In the genomic region with DNA sequence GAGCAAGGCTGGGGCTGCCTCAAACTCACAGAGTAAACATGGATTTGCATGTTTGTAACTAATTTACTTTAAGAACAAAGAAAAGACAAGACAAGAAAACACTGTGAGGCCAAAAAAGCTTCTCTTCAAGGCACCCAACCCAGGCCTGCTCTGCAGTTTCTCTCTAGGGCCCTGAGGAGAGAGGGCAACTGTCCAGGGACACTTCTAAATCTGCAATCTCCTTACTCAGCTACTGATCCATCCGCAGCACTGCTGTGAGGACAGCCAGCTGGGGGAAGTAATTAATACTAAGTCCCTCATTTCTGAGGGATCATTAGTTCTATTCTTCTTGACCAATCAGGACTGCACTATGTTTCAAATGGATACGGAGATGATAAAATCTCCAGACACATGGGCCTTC, we compare ENCODE assay signal across 12 mouse cellular contexts.
"Had no signal": no experiment of that assay in that cellular context is flagged by ENCODE, and none has a peak within 500 bp of the region (broad histone marks: within the 10 kb centered on the region; RNA-seq: fewer than 3 reads in every experiment).

No protein-coding gene starts in this region.

- H3K27me3 ChIP-seq: liver, embryonic 15.5 days; lung, embryonic 15.5 days; neural tube, embryonic 15.5 days had no signal

- H3K27ac ChIP-seq: left cerebral cortex, adult 2 months; limb, embryonic 10.5 days; liver, embryonic 15.5 days; lung, embryonic 15.5 days; neural tube, embryonic 15.5 days had no signal

- H3K4me3 ChIP-seq: left cerebral cortex, adult 2 months; limb, embryonic 10.5 days; liver, embryonic 15.5 days; lung, embryonic 15.5 days; myocyte; neural tube, embryonic 15.5 days had no signal

- DNase-seq: kidney, postnatal 25 days; midbrain, embryonic 14.5 days; right cerebral cortex, postnatal 14 days; thymus, postnatal 36 days had no signal

- H3K9ac ChIP-seq: liver, embryonic 15.5 days; lung, embryonic 15.5 days; neural tube, embryonic 15.5 days had no signal

- H3K9me3 ChIP-seq: limb, embryonic 10.5 days; liver, embryonic 15.5 days; lung, embryonic 15.5 days; neural tube, embryonic 15.5 days had no signal

- H3K4me2 ChIP-seq: liver, embryonic 11.5 days; liver, embryonic 15.5 days; lung, embryonic 15.5 days; neural tube, embryonic 15.5 days had no signal

- ATAC-seq: intestine, postnatal 0 days had no signal

- H3K4me1 ChIP-seq: limb, embryonic 10.5 days; liver, embryonic 15.5 days; lung, embryonic 15.5 days; neural tube, embryonic 15.5 days had no signal
